Mouse (Mus musculus) thymus, postnatal 14 days (tissue): ENCODE data around the gene Nek1.
"Not testable (repeated sequence)": the region's sequence is repeated elsewhere in the genome, so short reads cannot be mapped to it uniquely, and the experiment has no call there.

Experiments
- DNase-seq: peaks from one replicate; pipeline ENCODE4 v3.0.0; 2021

Nek1 gene

DNA sequence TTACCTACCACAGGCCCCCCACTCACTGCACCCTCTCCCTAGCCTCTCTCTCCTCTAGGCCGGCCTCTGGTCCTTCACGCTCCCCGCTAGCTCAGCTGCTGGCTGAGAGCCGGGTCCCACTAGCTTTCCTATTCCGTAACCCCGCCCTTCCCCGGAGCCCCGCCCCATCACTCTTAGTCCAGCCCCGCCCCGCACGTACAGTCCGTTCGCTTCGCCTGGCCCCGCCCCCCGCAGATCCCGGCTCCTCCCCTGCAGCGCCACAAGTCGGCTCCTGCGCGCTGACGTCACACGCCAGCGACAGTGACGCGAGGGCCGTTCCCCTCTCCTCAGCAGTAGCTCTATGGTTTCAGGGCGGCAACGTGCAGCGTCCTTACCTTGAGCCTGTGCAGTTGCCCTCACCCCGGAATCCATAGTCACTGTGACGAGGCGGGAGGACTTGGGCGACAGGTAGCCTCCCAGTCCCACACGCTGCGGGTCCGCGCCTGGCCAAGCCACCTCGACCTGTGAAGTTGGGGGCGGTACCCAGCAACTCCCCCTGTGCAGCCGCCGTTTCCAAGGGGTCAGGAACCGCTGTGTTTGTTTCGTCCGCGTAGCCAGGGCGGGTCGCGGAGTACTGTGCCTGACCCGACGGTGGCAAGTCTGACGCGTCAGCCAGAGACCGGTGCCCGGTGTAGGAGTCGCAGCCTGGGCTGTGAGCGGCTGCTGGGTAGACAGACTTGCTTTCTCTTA, at the start of gene Nek1:
TSS of gene Nek1 (plus strand) at position 286 of the 729 bp plus-strand sequence.
- peak; percentile 99 for DNase-seq

DNA sequence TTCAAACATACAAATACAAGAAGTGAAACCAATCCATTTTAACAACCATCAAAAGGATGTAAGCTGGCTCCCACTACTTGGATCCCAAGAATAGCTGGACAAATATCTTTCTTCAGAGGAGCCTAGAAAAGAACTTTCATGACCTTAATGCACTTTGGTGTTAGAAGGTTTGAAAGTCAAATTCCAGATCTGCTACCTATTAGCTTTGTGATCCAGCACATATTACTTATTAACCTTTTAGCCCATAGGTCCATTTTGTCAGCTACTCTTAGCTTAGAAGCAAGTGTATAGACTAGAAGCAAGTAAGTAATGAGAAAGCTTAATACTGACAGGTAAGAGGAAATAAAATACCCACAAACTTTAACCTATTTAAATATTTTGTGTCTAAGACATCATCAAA, 45.5 kb upstream of the Nek1 start:
- no peak for DNase-seq

DNA sequence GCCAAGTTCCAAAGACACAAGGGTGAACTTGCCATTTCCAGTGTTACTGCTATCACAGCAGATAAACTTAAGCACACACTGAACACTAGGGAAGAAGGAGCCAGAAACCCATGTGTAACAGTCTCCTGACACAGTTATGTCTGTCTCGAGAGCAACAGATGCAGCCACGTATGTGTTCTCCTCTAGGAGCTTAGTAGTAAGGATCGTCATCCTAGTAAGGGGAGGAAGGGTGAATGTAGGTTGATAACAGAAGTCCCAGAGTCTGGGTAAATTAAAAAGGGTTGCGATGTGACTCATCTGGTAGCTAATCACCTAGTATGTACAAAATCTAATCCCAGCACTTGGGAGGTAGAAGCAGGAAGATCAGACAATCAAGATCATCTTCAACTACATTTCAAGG, 43.1 kb upstream of the Nek1 start:
- no peak for DNase-seq

DNA sequence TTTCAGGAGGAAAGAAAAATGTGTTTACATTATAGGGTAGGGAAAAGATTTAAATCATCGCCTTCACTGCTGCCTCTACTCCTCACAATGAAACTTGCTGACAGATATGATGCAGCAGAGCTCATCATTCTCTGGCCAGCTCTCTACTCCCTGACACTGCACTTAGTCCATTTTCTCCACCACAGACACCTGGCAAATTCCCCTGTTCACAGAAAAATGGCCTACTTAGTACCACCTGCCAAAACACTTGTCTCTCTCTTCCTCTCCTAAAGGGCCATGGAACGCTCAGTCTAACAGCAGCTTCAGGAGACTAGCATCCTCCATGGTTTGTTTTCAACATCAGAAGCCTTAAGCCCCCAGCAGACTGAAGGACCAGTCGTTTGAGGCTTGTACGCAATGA, 41.7 kb upstream of the Nek1 start:
- DNase-seq, result no peak

DNA sequence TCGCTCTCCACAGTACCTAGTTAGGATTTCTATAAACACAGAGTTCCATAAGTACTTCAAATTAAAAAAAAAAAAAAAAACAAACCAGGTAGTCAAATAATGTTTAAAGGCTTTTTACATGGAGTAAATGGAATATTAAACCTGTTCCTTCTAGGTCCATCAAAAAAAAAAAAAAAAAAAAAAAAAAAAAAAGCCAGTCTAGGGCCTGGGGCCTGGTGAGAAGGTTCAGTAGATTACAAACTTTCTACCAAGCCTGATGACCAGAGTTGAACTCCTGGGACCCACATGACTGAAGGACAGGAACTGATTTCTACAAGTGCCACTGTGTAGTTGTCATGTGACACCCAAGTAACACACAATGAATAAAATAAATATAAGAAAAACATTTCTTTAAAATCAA, 41.2 kb upstream of the Nek1 start:
- DNase-seq, result no peak

DNA sequence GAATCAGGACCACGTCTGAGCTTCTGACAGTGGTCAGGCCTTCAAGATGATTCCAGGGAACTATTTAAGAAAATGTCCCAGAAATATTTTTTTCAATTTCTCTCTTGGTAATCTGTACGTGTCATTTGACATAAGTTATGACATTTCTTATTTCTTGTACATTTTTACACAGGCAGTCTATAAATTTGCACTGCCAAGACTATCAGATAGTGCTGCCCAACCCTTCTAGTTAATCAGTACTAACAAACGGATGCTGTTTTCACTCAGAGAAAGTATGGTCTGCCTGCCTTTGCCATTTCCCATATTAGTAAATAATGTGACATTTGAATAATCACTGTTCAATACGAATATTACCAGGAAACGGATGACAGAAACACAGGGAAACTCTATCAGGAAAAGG, 40.2 kb upstream of the Nek1 start:
- no peak for DNase-seq

DNA sequence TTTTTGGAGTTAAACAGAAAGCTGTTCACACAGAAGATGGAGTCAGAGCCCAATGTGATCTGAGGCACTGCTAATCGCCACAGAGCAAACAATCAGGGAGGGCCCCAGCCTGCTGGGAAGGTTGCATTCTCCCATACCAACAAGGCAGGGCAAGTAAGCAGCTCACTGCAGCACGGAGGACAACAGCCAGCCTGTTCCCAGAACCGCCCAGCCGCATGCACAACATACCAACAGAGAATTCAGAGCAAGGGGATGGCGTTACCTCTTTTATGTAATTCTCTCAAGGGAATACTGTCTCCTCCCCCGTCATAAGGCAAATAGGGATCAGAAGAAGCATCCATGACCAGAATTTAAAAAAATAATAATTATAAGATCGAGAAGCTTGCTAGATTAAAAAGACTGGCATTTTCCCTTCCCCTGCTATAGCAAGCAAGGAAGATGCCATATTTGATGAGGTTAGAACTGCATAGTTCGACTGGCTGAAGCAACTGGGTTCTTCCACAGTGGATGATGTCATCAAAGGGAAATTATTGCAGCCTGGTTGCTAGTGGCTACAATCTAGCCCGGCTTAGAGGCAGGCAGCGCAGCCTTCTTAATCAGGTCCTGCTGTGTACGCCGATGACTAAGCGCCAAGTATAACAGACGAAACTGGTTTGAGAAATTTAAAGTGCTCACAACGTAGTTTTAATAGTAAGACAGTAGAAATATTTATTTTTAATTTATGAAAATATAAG, 38.5 kb upstream of the Nek1 start:
- DNase-seq, result no peak

DNA sequence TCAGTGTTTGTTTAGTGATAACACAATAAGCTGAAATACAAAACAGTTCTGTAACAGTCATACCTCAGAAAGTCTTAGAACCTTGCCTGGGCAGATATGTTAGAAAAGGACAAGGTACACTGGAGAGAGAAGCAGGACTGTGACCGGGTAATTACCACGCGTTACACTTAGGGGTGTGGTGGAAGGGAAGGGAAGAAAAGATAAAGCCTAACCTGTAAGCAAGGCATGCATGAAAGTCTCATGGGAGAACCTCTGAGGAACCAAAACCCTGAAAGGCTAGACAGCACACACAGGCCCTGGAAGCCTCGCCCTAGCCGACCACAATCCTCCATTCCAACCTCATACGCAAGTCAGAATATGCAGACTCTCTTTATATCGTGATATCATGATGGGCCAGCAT, 36.1 kb upstream of the Nek1 start:
- DNase-seq, result no peak

DNA sequence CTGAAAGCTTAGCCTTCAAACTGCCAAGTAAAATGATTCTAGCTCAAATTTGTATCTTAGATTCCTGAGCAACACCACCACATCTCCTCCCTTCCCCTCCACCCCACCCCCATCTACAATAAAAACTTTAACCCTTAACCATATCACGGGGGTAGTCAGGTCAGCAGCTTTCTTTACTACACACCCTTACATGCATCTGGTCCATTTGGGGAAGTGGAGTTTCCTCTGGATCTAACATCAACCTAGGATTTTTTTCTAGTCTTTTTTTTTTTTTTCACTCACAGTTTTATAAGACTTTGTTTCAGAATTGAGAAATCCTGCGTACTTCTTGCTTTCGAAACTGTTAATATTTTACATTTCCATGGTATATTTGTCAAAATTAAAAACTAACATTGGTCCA, 30.2 kb upstream of the Nek1 start:
- no peak for DNase-seq

DNA sequence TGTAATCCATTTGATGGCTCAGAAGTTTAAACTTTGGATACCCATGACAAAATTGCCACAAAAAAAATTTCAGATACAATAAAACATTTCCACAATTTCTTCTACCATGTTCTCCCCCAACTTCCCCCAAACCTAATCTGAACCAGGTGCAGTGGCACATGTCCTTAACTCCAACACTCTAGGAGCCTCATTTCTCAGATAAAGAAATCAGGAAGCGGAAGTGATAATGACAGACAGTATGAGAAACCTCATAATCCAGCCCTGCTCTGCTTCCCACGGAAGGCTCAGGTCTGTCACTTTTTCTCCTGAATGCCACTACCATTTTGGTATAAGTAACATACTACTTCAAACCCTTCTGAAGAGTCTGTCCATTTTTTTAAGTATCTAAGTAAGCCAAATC, 29.1 kb upstream of the Nek1 start:
- no peak for DNase-seq

DNA sequence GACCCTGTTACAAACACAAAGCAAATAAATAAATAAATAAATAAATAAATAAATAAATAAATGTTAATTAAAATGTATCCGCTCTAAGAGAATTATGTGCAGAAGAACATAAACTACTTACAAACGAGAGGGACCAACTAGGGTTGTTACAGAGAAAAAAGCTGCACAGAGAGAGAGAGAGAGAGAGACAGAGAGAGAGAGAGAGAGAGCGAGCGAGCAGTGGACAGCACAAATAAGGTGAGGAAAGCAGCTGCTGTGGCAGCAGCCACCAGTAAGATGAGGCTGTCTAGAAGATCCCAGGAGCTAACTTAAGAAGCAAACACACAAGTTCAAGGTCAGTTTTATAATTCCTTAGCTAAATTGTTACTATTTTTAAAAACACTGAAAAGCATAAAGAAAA, 28.5 kb upstream of the Nek1 start:
- no peak for DNase-seq

DNA sequence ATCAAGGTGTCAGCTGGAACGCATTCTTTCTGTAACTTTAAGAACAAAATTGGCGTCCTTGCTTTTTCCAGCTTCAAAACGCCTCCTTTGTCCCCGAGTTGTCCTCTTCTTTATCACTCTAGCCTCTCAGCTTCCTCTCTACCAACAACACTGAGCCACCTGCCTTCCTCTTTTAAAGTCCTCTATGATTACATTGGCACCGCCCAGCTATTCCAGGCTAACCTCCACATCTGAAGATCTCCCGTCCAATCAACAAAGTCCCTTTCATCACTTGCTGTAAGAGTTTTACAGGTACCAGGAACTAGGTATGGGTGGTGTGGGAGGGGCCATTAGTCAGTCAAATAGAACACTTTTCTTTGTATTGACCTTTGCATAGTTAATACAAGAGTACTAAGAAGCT, 27.7 kb upstream of the Nek1 start:
- DNase-seq, result no peak

DNA sequence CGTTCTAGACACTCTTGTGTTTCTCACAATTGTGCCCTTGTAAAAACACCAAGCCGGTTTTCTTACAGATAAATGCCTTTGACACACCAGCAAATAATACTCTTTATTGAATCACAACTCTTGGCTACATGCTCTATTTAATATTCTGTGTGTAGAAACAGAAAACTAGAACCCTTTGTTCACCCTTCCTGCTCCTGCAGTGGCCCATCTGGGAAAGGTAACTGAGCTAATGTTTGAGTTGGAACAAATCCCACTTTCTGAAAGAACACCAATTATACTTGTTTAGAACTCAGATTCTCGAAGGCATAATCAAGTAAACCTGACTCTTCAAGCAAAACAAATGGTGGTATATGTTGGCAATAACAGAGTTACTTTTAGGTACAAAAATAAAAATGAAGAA, 27.3 kb upstream of the Nek1 start:
- no peak for DNase-seq

DNA sequence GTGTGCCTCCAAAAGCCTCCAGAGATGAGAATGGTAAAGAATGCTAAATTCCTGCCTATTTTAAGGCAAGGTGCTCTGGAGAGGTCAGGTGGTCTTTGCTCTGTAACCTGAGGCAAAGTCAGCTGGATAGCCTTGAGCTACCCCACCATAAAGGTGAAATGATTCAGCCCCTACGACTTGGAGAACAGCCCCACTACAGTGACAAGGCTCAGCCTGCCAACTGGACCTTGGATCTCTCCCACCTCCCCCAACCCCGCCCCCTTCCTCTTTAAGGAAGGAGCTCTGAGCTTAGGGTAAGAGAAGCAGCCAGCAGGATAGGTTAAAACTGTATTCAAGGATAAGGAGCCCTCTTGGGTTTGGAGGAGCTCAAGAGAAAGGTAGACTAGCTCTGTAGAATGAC, 23.9 kb upstream of the Nek1 start:
- no peak for DNase-seq

DNA sequence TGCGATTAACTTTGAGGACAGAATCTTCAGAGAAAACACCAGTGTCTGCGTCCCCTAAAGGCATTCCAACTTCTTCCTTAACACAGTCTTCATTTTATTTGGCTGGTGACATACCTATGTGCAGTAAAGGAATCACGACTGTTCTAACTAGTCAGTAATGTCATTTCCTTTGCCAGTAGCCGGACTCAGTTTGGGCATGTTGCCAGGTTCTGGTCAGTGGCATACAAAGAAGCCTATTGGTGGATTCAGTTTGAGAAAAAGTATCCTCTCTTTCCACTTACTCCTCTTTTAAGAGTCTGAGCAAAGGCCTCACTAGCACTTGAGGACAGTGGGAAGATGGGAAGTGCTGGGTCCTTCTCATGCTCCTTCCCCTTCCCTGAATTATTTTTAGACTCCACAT, 21.2 kb upstream of the Nek1 start:
- DNase-seq, result no peak

DNA sequence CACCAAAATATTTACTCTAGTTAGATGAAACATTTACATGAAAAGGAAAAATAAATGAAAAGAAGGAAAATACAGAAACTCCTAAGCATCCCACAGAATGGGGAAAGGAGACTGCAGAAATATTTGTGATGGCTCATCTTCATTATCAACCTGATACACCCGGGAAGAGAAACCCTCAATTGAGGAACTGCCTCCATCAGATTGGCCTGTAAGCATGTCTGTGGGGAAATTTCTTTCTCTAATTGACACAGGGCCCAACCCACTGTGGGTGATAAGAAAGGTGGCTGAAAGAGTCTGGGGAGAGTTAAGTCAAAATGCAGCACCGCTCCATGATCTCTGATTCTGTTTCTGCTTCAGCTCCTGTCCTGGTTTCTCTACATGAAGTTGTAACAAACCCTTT, 19.5 kb upstream of the Nek1 start:
- no peak for DNase-seq

DNA sequence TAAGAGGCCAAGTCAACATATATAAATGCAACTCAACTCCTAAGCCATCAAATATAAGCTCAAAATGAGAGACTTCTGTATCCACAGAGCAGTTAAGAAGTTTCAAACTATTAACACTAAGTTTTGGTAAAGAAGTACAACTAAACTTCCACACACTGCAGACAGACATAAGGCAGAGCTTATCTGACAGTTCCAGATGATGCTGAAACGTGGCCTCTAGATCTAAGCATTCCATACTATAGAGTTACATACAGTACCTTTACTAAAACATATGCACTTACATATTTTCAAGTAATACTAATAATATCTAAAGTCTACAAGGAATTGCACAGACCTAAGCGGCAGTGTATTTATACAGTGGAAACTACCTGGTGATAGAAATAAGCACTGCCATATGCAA, 18.2 kb upstream of the Nek1 start:
- DNase-seq, result no peak

DNA sequence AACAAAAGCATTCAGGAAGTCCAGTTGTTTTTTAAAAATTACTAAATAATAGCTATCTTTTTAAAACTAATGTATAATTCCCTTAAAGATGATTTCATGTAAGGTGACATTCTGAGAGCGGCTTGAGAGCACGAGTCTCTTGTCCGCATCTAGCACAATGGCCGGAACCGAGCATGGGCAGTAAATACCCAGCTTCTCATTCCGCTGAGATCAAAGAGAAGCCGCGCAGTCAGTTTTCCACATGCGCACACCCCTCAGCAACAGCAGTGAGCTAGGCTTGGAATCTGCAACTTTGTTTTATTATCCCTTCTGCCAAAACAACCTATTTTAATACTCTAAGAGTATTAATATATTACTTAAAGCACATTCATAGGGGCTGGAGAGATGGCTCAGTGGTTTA, 16.2 kb upstream of the Nek1 start:
- DNase-seq, result no peak

DNA sequence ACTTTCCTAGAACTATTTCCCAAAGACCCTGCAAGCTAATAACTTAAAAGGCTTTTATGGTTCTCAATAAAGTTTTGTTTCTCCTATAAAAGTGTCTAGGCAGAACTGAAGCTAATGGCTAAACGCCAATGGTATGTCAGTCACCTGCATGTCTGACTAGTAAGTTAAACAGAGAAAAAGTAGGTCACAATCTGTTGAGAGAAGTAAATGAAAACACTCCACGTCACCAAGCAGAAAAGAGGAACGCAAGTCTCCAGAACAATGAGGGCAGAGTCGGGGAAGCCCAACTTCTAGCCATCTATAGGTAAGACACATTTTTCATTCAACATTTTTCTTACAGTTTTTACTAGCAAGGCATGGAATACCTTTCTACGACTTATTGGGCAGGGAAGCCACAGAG, 14.5 kb upstream of the Nek1 start:
- DNase-seq, result no peak

DNA sequence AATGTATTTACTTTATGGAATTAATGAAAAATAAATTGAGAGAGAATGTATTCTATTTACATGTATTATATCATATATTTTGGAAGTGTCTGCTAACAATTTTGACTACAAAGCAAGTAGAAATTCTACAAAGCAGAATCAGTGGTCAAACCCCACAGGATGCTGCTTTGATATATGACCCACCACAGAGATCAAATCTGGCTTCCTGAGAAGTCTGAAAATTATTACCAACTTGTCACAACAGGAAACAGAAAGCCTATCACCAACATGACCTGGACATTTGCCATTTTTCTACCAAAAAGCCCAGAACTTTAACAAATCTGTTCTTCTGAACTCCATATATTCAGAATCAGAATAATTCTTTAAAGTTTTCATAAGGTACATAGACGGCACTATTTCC, 11.6 kb upstream of the Nek1 start:
- DNase-seq, result no peak

DNA sequence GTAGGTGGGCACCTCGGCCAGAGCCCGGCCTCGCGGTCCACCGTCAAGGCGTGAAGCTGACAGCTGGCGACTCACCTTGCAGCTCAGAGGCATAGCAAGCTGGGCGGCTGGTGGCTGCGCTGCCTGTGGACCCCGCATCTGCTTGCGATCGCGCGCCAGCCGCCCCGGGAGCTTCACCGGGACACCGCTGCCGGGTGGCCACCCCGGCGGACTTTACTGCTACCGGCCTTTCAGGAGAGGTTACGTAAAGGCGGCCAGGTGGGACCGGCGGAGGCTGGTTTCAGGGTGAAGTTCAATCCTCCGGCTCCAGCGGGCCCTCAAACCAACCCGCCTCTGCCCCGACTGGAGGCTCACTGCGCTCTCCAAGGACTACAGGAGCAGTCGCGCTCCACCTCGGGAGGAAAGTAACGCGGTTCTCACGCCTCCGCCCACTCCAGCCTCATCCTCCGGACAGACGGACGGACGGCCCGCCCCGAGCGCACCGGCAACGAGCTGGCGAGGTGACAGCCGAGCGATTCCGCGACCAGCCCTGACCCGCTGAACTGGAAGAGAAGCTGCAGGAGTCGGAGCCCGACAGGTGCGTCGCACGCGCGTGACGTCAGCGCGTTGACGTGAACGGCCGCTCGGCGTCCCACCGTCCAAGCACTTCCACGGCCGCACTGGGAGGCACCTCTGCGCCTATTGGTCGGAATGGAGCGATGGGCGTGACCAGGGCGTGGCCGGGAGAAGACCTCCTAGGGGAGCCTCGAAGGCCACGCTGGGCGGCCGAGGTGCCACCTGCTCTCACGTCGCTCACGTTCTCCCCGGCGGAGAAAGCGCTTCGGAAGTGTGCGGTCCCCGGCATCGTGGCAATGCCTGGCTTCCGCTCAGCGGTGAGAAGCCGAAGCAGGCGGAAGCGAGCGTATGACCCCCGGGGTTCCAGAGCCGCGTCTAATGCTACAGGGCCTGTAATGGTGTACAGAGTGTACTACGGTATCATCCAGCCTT, 10.0 kb upstream of the Nek1 start, which contains the start of gene Clcn3:
TSS of gene Clcn3 (minus strand) at position 600 of the 987 bp plus-strand sequence.
- peak; percentile 99 for DNase-seq

DNA sequence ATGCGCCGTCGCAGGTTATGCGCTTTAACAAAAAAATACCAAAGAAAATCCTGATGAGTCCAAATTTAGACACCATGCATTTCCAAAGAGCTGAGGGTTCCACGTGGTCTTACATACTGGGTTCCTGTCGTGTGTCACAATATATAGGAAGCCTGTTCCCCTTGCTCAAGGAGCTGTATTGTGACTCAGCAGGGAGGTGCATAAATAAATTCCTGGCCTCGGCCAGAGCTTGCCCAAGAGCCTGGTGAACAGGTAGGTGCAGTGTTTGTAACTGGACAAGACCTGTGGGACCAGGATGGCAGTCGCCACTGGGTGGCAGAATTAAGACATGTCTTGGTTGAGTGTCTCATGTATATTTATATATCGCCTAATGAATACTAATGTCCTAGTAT, 9.3 kb upstream of the Nek1 start:
- peak; percentile 65 for DNase-seq

DNA sequence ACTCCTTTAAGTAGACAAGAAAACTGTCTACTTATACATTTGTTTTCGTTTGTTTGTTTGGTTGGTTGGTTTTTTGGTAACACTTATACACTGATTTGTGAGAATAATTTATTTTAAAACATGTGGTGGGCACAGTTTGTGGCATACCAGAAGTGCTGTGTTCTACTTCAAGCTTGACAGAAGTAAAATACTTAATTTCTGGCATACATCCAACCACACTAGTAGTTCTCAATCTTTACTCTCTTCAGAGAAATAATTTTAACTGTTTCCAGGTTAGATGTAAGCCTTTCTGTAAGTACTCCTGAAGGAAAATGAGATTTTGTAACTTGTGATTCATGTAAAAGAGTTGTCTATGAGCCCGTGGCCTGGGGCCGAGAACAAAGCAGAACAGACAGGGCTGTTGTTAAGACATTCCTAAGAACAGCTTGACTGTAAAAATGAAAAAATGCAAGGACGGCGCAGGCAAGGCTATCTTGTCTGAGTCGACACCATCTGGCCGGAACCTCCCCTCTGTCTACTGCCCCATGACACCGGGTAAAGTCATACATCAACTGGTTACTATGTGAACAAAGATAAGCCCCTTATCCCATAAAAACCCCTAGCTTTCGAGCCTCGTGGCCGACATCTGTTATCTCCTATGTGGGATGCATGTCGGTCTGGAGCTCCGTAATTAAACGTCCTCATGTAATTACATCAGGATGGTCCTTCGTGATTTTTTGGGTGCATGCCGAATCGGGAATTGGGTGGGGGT, 8.6 kb upstream of the Nek1 start:
- DNase-seq, result not testable (repeated sequence)
